23 mouse cellular contexts compared by ENCODE assay signal in the genomic region with DNA sequence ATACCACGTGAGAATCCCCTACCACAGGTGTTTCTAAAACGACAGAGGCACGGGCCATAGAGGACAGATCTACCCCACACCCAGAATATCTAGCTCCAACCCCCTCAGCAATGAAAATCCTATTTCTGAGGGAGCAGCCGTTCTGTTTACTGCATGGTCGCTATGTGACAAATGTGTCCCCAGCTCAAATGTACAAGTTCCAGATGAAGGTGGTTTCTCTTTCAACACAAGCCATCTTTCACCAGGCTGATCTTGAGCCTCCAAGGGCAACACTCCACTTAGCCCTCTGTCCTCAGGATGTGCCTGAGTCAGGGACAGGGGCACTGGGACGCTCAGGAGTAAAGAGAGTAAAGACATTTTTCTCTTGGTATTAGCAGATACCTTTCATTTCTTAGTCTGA. TPM values are rescaled to one million over a fixed set of nuclear protein-coding genes. Genes with fewer than 3 reads are reported as not detected.
"Had no signal": no experiment of that assay in that cellular context is flagged by ENCODE, and none has a peak within 500 bp of the region (broad histone marks: within the 10 kb centered on the region; RNA-seq: fewer than 3 reads in every experiment).

No protein-coding gene starts in this region.

- H3K4me3 ChIP-seq: lung, embryonic 15.5 days; megakaryocyte, embryonic 14.5 days; midbrain, embryonic 13.5 days; midbrain, embryonic 15.5 days; neural tube, embryonic 12.5 days; stomach, embryonic 15.5 days had no signal

- H3K4me1 ChIP-seq: lung, embryonic 15.5 days; megakaryocyte, embryonic 14.5 days; midbrain, embryonic 13.5 days; midbrain, embryonic 15.5 days; neural tube, embryonic 12.5 days; stomach, embryonic 15.5 days had no signal

- H3K36me3 ChIP-seq: lung, embryonic 15.5 days; midbrain, embryonic 13.5 days; midbrain, embryonic 15.5 days; neural tube, embryonic 12.5 days; stomach, embryonic 15.5 days had no signal

- H3K27me3 ChIP-seq: lung, embryonic 15.5 days; megakaryocyte, embryonic 14.5 days; midbrain, embryonic 13.5 days; midbrain, embryonic 15.5 days; neural tube, embryonic 12.5 days; stomach, embryonic 15.5 days had no signal

- DNase-seq: lung, adult 2 months; lung, postnatal 14 days; lung, postnatal 36 days; right cerebral cortex, postnatal 14 days; spleen, adult 18-20 months; thymus, adult 2 months; thymus, postnatal 25 days; thymus, postnatal 4 days had no signal

- H3K9me3 ChIP-seq: lung, embryonic 15.5 days; megakaryocyte, embryonic 14.5 days; midbrain, embryonic 13.5 days; midbrain, embryonic 15.5 days; neural tube, embryonic 12.5 days; stomach, embryonic 15.5 days had no signal

- H3K27ac ChIP-seq: lung, embryonic 15.5 days; macrophage; midbrain, embryonic 13.5 days; midbrain, embryonic 15.5 days; neural tube, embryonic 12.5 days; stomach, embryonic 15.5 days; stomach, postnatal 0 days had no signal

- H3K4me2 ChIP-seq: lung, embryonic 15.5 days; midbrain, embryonic 11.5 days; midbrain, embryonic 13.5 days; midbrain, embryonic 15.5 days; neural tube, embryonic 12.5 days; stomach, embryonic 15.5 days had no signal

- ATAC-seq: lung, postnatal 0 days; midbrain, embryonic 13.5 days; midbrain, embryonic 15.5 days had no signal

- H3K9ac ChIP-seq: lung, embryonic 15.5 days; midbrain, embryonic 13.5 days; midbrain, embryonic 15.5 days; neural tube, embryonic 12.5 days; stomach, embryonic 15.5 days had no signal

RNA-seq across cellular contexts. Expression of a gene that starts 29.8 kb away (rescaled TPM):
- total RNA-seq: megakaryocyte progenitor cell, adult 5-6 weeks; monocyte, adult 5-6 weeks; neutrophil, adult 5-6 weeks had no signal
- polyA plus RNA-seq: lung, embryonic 15.5 days; lung, postnatal 0 days; macrophage; midbrain, embryonic 11.5 days; midbrain, embryonic 13.5 days; small intestine, adult 2 months; stomach, embryonic 15.5 days; testis, adult 2 months had no signal

RNA-seq across cellular contexts. Expression of a gene that starts 58.8 kb away (rescaled TPM):
- total RNA-seq: megakaryocyte progenitor cell, adult 5-6 weeks; monocyte, adult 5-6 weeks; neutrophil, adult 5-6 weeks had no signal
- polyA plus RNA-seq: lung, postnatal 0 days; macrophage; midbrain, embryonic 11.5 days; midbrain, embryonic 13.5 days; neural tube, embryonic 12.5 days; small intestine, adult 2 months had no signal
